Comparison of ENCODE assay signal across 27 mouse cellular contexts in the genomic region with DNA sequence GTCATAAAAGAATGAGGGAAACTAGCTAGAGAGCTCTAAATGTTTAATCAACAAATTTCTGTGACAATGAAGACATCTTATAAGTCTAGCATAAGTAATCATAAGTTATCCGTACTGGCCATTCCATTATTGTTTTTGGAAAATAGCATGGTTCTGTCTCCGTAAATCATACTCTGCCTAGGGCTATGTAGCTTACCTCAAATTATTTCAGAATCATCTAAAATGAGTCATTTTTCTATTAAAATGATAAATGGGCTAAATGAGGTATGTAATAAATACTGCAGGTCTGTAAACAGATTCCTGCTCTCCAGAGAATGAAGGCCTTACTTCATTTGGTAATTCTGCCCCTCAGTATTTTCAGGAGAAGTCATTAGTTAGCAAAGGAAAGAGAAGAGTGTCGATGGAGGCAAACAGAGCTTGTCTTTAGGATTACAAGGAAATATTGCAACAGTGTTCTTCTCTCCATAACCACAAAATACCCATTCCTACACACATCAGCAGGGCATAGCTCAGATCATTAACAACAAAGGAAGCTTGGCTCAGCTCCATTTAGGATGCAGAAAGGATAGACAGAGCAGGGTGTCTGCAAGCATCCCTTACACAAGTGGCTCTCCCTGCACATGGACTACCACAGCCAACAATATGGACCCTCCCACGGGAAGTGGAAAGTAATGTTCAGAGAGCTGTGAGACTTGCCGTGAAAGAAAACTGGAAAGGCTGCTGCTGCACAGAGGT.
A peak's percentile ranks its signal among the peaks of the same experiment; 100 is the strongest.
DNase-seq lines count a peak whose midpoint lies in the region; ATAC-seq lines count a peak whose summit lies in the region.
"Had no signal": no experiment of that assay in that cellular context is flagged by ENCODE, and none has a peak within 500 bp of the region (broad histone marks: within the 10 kb centered on the region; RNA-seq: fewer than 3 reads in every experiment).

No protein-coding gene starts in this region.

- DNase-seq in heart, adult 18-20 months: no peak
- peak; percentile 18 for DNase-seq in kidney, postnatal 10 days
- DNase-seq in 3T3-L1 (ENCODE audit: low read depth, low spot score): peak; percentile 68
- peak; percentile 70 for DNase-seq in NIH3T3 (ENCODE audit: low read depth)
- no peak for DNase-seq in left cerebral cortex, adult 18-20 months (ENCODE audit: low spot score in 2 of 2)
- DNase-seq: adrenal gland, postnatal 10 days; adrenal gland, postnatal 36 days; cerebellum, adult 11 months; cerebellum, adult 2 months; cerebellum, adult 9-11 months; cerebellum, postnatal 25 days; forebrain, postnatal 0 days; gastrocnemius, adult 2 months; gastrocnemius, postnatal 14 days; heart, postnatal 14 days; heart, postnatal 4 days had no signal

- H3K4me2 ChIP-seq in heart, embryonic 11.5 days: no peak overlapping the region
- H3K4me2 ChIP-seq in kidney, embryonic 14.5 days (replicated peaks; ENCODE audit: low read depth, low read length): no peak overlapping the region
- H3K4me2 ChIP-seq: embryonic facial prominence, embryonic 12.5 days; embryonic facial prominence, embryonic 15.5 days; heart, embryonic 12.5 days; heart, embryonic 15.5 days; hindbrain, embryonic 12.5 days had no signal

- 0 out of 2 replicates have a peak overlapping the region, but pooled peaks have one; percentile 15 for H3K27ac ChIP-seq in heart, embryonic 11.5 days (ENCODE audit: low read depth, low read length)
- no peak overlapping the region for H3K27ac ChIP-seq in kidney, embryonic 14.5 days (ENCODE audit: low read depth, low read length)
- H3K27ac ChIP-seq: embryonic facial prominence, embryonic 12.5 days; embryonic facial prominence, embryonic 15.5 days; gastrocnemius, adult 2 months; heart, embryonic 15.5 days; hindbrain, embryonic 12.5 days had no signal

- H3K4me1 ChIP-seq in heart, embryonic 11.5 days (ENCODE audit: control insufficient read depth, insufficient read depth, low read length): no peaks in the 10 kb centered on the region
- peaks cover 14% of the 10 kb centered on the region; the same call in 1 of the 2 replicates for H3K4me1 ChIP-seq in kidney, embryonic 14.5 days (ENCODE audit: control insufficient read depth, insufficient read depth, low read length)
- H3K4me1 ChIP-seq: embryonic facial prominence, embryonic 15.5 days had no signal

- no peak for ATAC-seq in heart, embryonic 11.5 days (replicated peaks; ENCODE audit: insufficient number of reproducible peaks, low FRiP score, low TSS enrichment)
- ATAC-seq in kidney, embryonic 14.5 days (ENCODE audit: low FRiP score, low TSS enrichment): no peak
- ATAC-seq: CD4-positive, CD25-positive, alpha-beta regulatory T cell, adult 4 months; forebrain, embryonic 14.5 days; forebrain, postnatal 0 days; intestine, postnatal 0 days; Patski had no signal

- no peaks in the 10 kb centered on the region for H3K27me3 ChIP-seq in heart, embryonic 11.5 days (ENCODE audit: control insufficient read depth, insufficient read depth, low read length)
- H3K27me3 ChIP-seq in kidney, embryonic 14.5 days (ENCODE audit: control insufficient read depth, insufficient read depth, low read length): no peaks in the 10 kb centered on the region
- H3K27me3 ChIP-seq: embryonic facial prominence, embryonic 12.5 days; embryonic facial prominence, embryonic 15.5 days; heart, embryonic 12.5 days; heart, embryonic 15.5 days; hindbrain, embryonic 12.5 days; Patski had no signal

- H3K9ac ChIP-seq in heart, embryonic 11.5 days (ENCODE audit: low read depth, low read length): no peak overlapping the region
- no peak overlapping the region for H3K9ac ChIP-seq in kidney, embryonic 14.5 days (ENCODE audit: low read depth, low read length)
- H3K9ac ChIP-seq: embryonic facial prominence, embryonic 12.5 days; embryonic facial prominence, embryonic 15.5 days; forebrain, postnatal 0 days; heart, embryonic 12.5 days; heart, embryonic 15.5 days; hindbrain, embryonic 12.5 days had no signal

- 86% methylated on average over 5 of the region's 5 CpGs for WGBS in heart, embryonic 11.5 days (ENCODE audit: insufficient replicate concordance)
- WGBS in kidney, embryonic 14.5 days: 68% methylated on average over 5 of the region's 5 CpGs

- no peaks in the 10 kb centered on the region for H3K36me3 ChIP-seq in heart, embryonic 11.5 days (ENCODE audit: control insufficient read depth, insufficient read depth, low read length)
- no peaks in the 10 kb centered on the region for H3K36me3 ChIP-seq in kidney, embryonic 14.5 days (ENCODE audit: control insufficient read depth, insufficient read depth, low read length)
- H3K36me3 ChIP-seq: embryonic facial prominence, embryonic 12.5 days; embryonic facial prominence, embryonic 15.5 days; heart, embryonic 12.5 days; heart, embryonic 15.5 days; hindbrain, embryonic 12.5 days had no signal

- no peak overlapping the region for H3K4me3 ChIP-seq in heart, embryonic 11.5 days (ENCODE audit: low read depth, low read length)
- H3K4me3 ChIP-seq in kidney, embryonic 14.5 days (ENCODE audit: low read length): no peak overlapping the region
- H3K4me3 ChIP-seq: embryonic facial prominence, embryonic 12.5 days; embryonic facial prominence, embryonic 15.5 days; gastrocnemius, adult 2 months; heart, embryonic 12.5 days; heart, embryonic 15.5 days; hindbrain, embryonic 12.5 days had no signal

- H3K9me3 ChIP-seq in heart, embryonic 11.5 days (replicated peaks; ENCODE audit: control insufficient read depth, low read length): no peaks in the 10 kb centered on the region
- H3K9me3 ChIP-seq in kidney, embryonic 14.5 days (ENCODE audit: control insufficient read depth, low read length): no peaks in the 10 kb centered on the region
- H3K9me3 ChIP-seq: embryonic facial prominence, embryonic 12.5 days; embryonic facial prominence, embryonic 15.5 days; heart, embryonic 12.5 days; heart, embryonic 15.5 days; hindbrain, embryonic 12.5 days had no signal

Comparison
In these comparisons a context has a peak if more than half of its experiments do, and no peak if none do; other contexts are left out.
1. DNase-seq: peak in kidney, postnatal 10 days (single experiment), 3T3-L1 (single experiment) and NIH3T3 (single experiment); none in heart, adult 18-20 months (0 of 2) and left cerebral cortex, adult 18-20 months (0 of 2).